In the genomic region with DNA sequence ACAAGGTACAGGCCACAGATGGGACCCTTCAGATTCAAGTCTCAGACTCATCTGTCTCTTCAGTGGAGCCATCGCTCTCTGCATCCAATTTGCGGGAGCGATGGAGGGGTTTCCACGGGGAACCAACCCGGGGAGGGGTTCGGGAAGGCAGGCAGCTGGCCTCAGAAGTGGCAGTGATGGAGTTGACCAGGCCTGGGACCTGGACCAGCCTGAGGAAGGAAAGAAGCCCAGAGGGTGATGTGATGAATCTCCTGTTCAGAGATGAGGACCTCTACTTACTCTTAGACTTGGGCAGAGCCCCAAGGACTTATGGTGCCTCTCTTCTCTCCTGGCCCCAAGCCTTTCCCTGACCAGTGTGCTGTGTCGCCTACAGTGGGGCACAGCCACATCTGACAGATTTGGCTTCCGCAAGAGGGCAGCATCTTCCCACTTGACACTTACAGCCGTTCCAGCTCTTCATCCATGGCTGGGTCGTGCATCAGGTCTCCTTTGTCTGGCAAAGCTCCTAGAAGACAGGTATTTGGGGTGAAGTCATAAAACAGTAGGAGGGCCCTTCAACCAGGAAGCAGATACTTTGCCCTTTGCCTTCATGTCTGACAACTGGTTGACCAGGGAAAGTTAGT, we compare ENCODE assay signal across 8 mouse cellular contexts. TPM values are rescaled to one million over a fixed set of nuclear protein-coding genes. Genes with fewer than 3 reads are reported as not detected.
A peak's percentile ranks its signal among the peaks of the same experiment; 100 is the strongest.
DNase-seq lines count a peak whose midpoint lies in the region; ATAC-seq and TF ChIP-seq lines count a peak whose summit lies in the region.
"Had no signal": no experiment of that assay in that cellular context is flagged by ENCODE, and none has a peak within 500 bp of the region (broad histone marks: within the 10 kb centered on the region; RNA-seq: fewer than 3 reads in every experiment).

No protein-coding gene starts in this region.

- no peak overlapping the region for H3K4me2 ChIP-seq in forebrain, postnatal 0 days (ENCODE audit: low read depth)

- H3K36me3 ChIP-seq in spleen, adult 2 months (ENCODE audit: control insufficient read depth, insufficient read depth, low read length), result peaks cover 21% of the 10 kb centered on the region
- peaks cover 56% of the 10 kb centered on the region for H3K36me3 ChIP-seq in forebrain, postnatal 0 days (ENCODE audit: insufficient read depth)
- H3K36me3 ChIP-seq in midbrain, embryonic 10.5 days, result peaks cover 53% of the 10 kb centered on the region

- no peak for TF ChIP-seq POLR2A in spleen, adult 2 months (IDR thresholded peaks at IDR 0.05; ENCODE audit: low read depth, low read length)

- ATAC-seq in forebrain, postnatal 0 days, result peak; percentile 65

- TF ChIP-seq CTCF in spleen, adult 2 months (IDR thresholded peaks at IDR 0.05; ENCODE audit: extremely low read depth, insufficient read depth, insufficient read length, insufficient replicate concordance), result peak; percentile 13; the same call in 1 of the 2 replicates
- TF ChIP-seq CTCF in forebrain, postnatal 0 days (IDR thresholded peaks at IDR 0.05; ENCODE audit: low read depth), result peak; percentile 74

- no peak overlapping the region for H3K4me3 ChIP-seq in spleen, adult 2 months (ENCODE audit: extremely low read depth, insufficient read depth, insufficient read length)
- no peak overlapping the region for H3K4me3 ChIP-seq in forebrain, postnatal 0 days (ENCODE audit: low read depth, low read length)
- no peak overlapping the region for H3K4me3 ChIP-seq in midbrain, embryonic 10.5 days

- 76% methylated on average over 10 of the region's 10 CpGs for WGBS in spleen, adult 2 months
- WGBS in forebrain, postnatal 0 days, result 43% methylated on average over 10 of the region's 10 CpGs
- 36% methylated on average over 10 of the region's 10 CpGs for whole genome bisulfite sequencing in midbrain, embryonic 10.5 days

- H3K4me1 ChIP-seq in spleen, adult 2 months (ENCODE audit: control insufficient read depth, insufficient read depth, insufficient read length), result no peaks in the 10 kb centered on the region
- no peaks in the 10 kb centered on the region for H3K4me1 ChIP-seq in forebrain, postnatal 0 days (ENCODE audit: insufficient read depth)
- peaks cover 6% of the 10 kb centered on the region for H3K4me1 ChIP-seq in midbrain, embryonic 10.5 days

- no peaks in the 10 kb centered on the region for H3K27me3 ChIP-seq in spleen, adult 2 months (ENCODE audit: control insufficient read depth, insufficient read depth, low read length)
- no peaks in the 10 kb centered on the region for H3K27me3 ChIP-seq in forebrain, postnatal 0 days (ENCODE audit: insufficient read depth, low read length)
- no peaks in the 10 kb centered on the region for H3K27me3 ChIP-seq in midbrain, embryonic 10.5 days (ENCODE audit: low read depth, poor library complexity, severe bottlenecking)

- H3K9me3 ChIP-seq in forebrain, postnatal 0 days (ENCODE audit: low read length), result no peaks in the 10 kb centered on the region
- no peaks in the 10 kb centered on the region for H3K9me3 ChIP-seq in midbrain, embryonic 10.5 days (replicated peaks)

- H3K9ac ChIP-seq in forebrain, postnatal 0 days, result no peak overlapping the region

- H3K27ac ChIP-seq in spleen, adult 2 months (ENCODE audit: insufficient read depth, low read length), result no peak overlapping the region
- no peak overlapping the region for H3K27ac ChIP-seq in forebrain, postnatal 0 days (ENCODE audit: low read depth, low read length)
- H3K27ac ChIP-seq in midbrain, embryonic 10.5 days (replicated peaks), result no peak overlapping the region

- DNase-seq in spleen, adult 2 months (ENCODE audit: low read depth in 1 of 2, low spot score in 2 of 2), result no peak
- DNase-seq in spleen, postnatal 14 days (ENCODE audit: low spot score in 2 of 2), result no peak
- peak; percentile 54 for DNase-seq in cerebellum, adult 8-10 months
- peak; percentile 65 for DNase-seq in forebrain, postnatal 0 days
- peak; percentile 60 to 73 for DNase-seq in kidney, postnatal 25 days
- peak; percentile 67 for DNase-seq in midbrain, embryonic 10.5 days (ENCODE audit: low spot score)
- DNase-seq in thymus, postnatal 14 days, result peak; percentile 46

RNA-seq across cellular contexts. Expression of gene Arfgap2, which starts 14.1 kb away (rescaled TPM):
- 32.0 and 32.7 TPM in 2 replicates for polyA plus RNA-seq in spleen, adult 2 months (2012; rRNA removed)
- total RNA-seq in forebrain, postnatal 0 days (2014; rRNA removed), result 44.0 and 59.9 TPM in 2 replicates
- polyA plus RNA-seq in forebrain, postnatal 0 days (2015; fragmentation: Nextera tagmentation; extraction: Ambion mirVana), result 49.0 and 52.8 TPM in 2 replicates
- polyA plus RNA-seq in midbrain, embryonic 10.5 days (2016; fragmentation: Nextera tagmentation; extraction: Ambion mirVana), result 99.0 and 104 TPM in 2 replicates

RNA-seq across cellular contexts. Expression of gene Pacsin3, which starts 23.1 kb away (rescaled TPM):
- 2.2 and 3.8 TPM in 2 replicates for polyA plus RNA-seq in spleen, adult 2 months (2012; rRNA removed)
- total RNA-seq in forebrain, postnatal 0 days (2014; rRNA removed), result 20.5 and 21.6 TPM in 2 replicates
- polyA plus RNA-seq in forebrain, postnatal 0 days (2015; fragmentation: Nextera tagmentation; extraction: Ambion mirVana), result 18.6 and 22.8 TPM in 2 replicates
- polyA plus RNA-seq in midbrain, embryonic 10.5 days (2016; fragmentation: Nextera tagmentation; extraction: Ambion mirVana), result 38.9 and 40.5 TPM in 2 replicates
- total RNA-seq: common myeloid progenitor, adult 5-6 weeks had no signal

RNA-seq across cellular contexts. Expression of gene Ddb2, which starts 42.1 kb away (rescaled TPM):
- 16.2 and 18.3 TPM in 2 replicates for polyA plus RNA-seq in spleen, adult 2 months (2012; rRNA removed)
- total RNA-seq in forebrain, postnatal 0 days (2014; rRNA removed), result 11.2 and 12.9 TPM in 2 replicates
- 10.0 and 10.2 TPM in 2 replicates for polyA plus RNA-seq in forebrain, postnatal 0 days (2015; fragmentation: Nextera tagmentation; extraction: Ambion mirVana)
- polyA plus RNA-seq in midbrain, embryonic 10.5 days (2016; fragmentation: Nextera tagmentation; extraction: Ambion mirVana), result 7.9 and 9.4 TPM in 2 replicates

Comparison
In these comparisons a context has a peak if more than half of its experiments do, and no peak if none do; other contexts are left out.
1. DNase-seq: peak in cerebellum, adult 8-10 months (single experiment), forebrain, postnatal 0 days (single experiment), kidney, postnatal 25 days (2 of 2), midbrain, embryonic 10.5 days (single experiment) and thymus, postnatal 14 days (single experiment); none in spleen, adult 2 months (0 of 2) and spleen, postnatal 14 days (0 of 2).